24 mouse cellular contexts compared by ENCODE assay signal in the genomic region with DNA sequence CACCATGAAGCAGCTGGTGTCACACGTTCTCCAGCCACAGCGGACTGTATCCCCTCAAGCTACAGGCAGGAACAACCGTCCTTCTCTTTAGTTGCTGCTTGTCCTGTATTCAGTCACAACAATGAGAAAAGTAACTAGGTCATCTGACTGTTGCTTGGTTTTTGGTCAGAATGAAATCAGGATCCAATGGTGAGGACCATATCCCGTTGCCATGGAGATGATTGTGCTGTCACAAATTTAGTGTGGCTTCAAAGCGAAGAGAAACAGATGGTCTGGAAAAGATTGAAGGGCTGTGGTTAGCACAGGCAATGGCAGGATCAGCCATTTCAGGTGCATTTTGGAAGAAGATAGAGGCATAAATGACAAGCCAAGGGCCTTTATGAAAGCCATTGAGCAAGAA. TPM values are rescaled to one million over a fixed set of nuclear protein-coding genes. Genes with fewer than 3 reads are reported as not detected.
A peak's percentile ranks its signal among the peaks of the same experiment; 100 is the strongest.
DNase-seq lines count a peak whose midpoint lies in the region; ATAC-seq and TF ChIP-seq lines count a peak whose summit lies in the region.
"Had no signal": no experiment of that assay in that cellular context is flagged by ENCODE, and none has a peak within 500 bp of the region (broad histone marks: within the 10 kb centered on the region; RNA-seq: fewer than 3 reads in every experiment).

No protein-coding gene starts in this region.

- no peak overlapping the region for H3K27ac ChIP-seq in embryonic facial prominence, embryonic 11.5 days (replicated peaks; ENCODE audit: low read depth, low read length)
- H3K27ac ChIP-seq in embryonic facial prominence, embryonic 10.5 days (replicated peaks) = no peak overlapping the region
- H3K27ac ChIP-seq in hindbrain, postnatal 0 days = no peak overlapping the region
- H3K27ac ChIP-seq in hindbrain, embryonic 10.5 days = no peak overlapping the region
- H3K27ac ChIP-seq in midbrain, postnatal 0 days (ENCODE audit: low read depth, low read length) = no peak overlapping the region
- H3K27ac ChIP-seq in midbrain, embryonic 10.5 days (replicated peaks) = no peak overlapping the region
- H3K27ac ChIP-seq: embryonic facial prominence, embryonic 12.5 days; forebrain, embryonic 13.5 days; heart, adult 2 months; heart, embryonic 15.5 days; hindbrain, embryonic 14.5 days had no signal

- H3K36me3 ChIP-seq in embryonic facial prominence, embryonic 11.5 days (replicated peaks; ENCODE audit: control insufficient read depth, insufficient read depth, low read depth, low read length) = no peaks in the 10 kb centered on the region
- no peaks in the 10 kb centered on the region for H3K36me3 ChIP-seq in embryonic facial prominence, embryonic 10.5 days (replicated peaks)
- H3K36me3 ChIP-seq in hindbrain, postnatal 0 days (ENCODE audit: insufficient read depth, low read length) = no peaks in the 10 kb centered on the region
- H3K36me3 ChIP-seq in hindbrain, embryonic 10.5 days = no peaks in the 10 kb centered on the region
- H3K36me3 ChIP-seq in midbrain, postnatal 0 days (ENCODE audit: insufficient read depth, low read length) = no peaks in the 10 kb centered on the region
- H3K36me3 ChIP-seq in midbrain, embryonic 10.5 days = no peaks in the 10 kb centered on the region
- H3K36me3 ChIP-seq: embryonic facial prominence, embryonic 12.5 days; G1E; heart, embryonic 15.5 days had no signal

- H3K27me3 ChIP-seq in embryonic facial prominence, embryonic 11.5 days (ENCODE audit: control insufficient read depth, insufficient read depth, low read length) = no peaks in the 10 kb centered on the region
- no peaks in the 10 kb centered on the region for H3K27me3 ChIP-seq in embryonic facial prominence, embryonic 10.5 days (replicated peaks; ENCODE audit: low read depth, poor library complexity, severe bottlenecking)
- no peaks in the 10 kb centered on the region for H3K27me3 ChIP-seq in hindbrain, postnatal 0 days (ENCODE audit: insufficient read depth, low read length)
- no peaks in the 10 kb centered on the region for H3K27me3 ChIP-seq in hindbrain, embryonic 10.5 days (ENCODE audit: insufficient read depth, poor library complexity, severe bottlenecking)
- H3K27me3 ChIP-seq in midbrain, postnatal 0 days (ENCODE audit: insufficient read depth, low read length) = no peaks in the 10 kb centered on the region
- H3K27me3 ChIP-seq in midbrain, embryonic 10.5 days (ENCODE audit: low read depth, poor library complexity, severe bottlenecking) = no peaks in the 10 kb centered on the region
- H3K27me3 ChIP-seq: embryonic facial prominence, embryonic 12.5 days; forebrain, embryonic 13.5 days; heart, embryonic 15.5 days had no signal

- ATAC-seq in embryonic facial prominence, embryonic 11.5 days (replicated peaks; ENCODE audit: insufficient number of reproducible peaks, low FRiP score, low TSS enrichment, low read depth) = no peak
- ATAC-seq in hindbrain, postnatal 0 days = no peak
- ATAC-seq in midbrain, postnatal 0 days (ENCODE audit: low FRiP score) = 0 out of 2 replicates have a peak, but pooled peaks have one; percentile 20
- ATAC-seq: CD4-positive, CD25-positive, alpha-beta regulatory T cell, adult 4 months; forebrain, embryonic 13.5 days had no signal

- peak; percentile 28 for DNase-seq in embryonic facial prominence, embryonic 11.5 days (ENCODE audit: low spot score)
- no peak for DNase-seq in embryonic facial prominence, embryonic 10.5 days (ENCODE audit: low spot score)
- peak; percentile 46 for DNase-seq in hindbrain, postnatal 0 days (ENCODE audit: low spot score)
- no peak for DNase-seq in hindbrain, embryonic 10.5 days (ENCODE audit: low spot score)
- DNase-seq in midbrain, postnatal 0 days (ENCODE audit: low spot score) = peak; percentile 40
- no peak for DNase-seq in midbrain, embryonic 10.5 days (ENCODE audit: low spot score)
- DNase-seq in retina, postnatal 1 day = peak; percentile 75
- DNase-seq in kidney, adult 18-20 months = no peak
- DNase-seq: adrenal gland, postnatal 10 days; B cell, adult 2 months; cerebellum, adult 18-20 months; cerebellum, adult 9-11 months; cerebellum, postnatal 36 days; gastrocnemius, postnatal 14 days; heart, adult 2 months; heart, postnatal 14 days had no signal

- TF ChIP-seq CTCF in hindbrain, postnatal 0 days (IDR thresholded peaks at IDR 0.05; ENCODE audit: low read depth) = no peak
- TF ChIP-seq CTCF in midbrain, postnatal 0 days (IDR thresholded peaks at IDR 0.05) = no peak

- H3K9me3 ChIP-seq in embryonic facial prominence, embryonic 11.5 days (replicated peaks; ENCODE audit: control insufficient read depth, low read length) = no peaks in the 10 kb centered on the region
- H3K9me3 ChIP-seq in embryonic facial prominence, embryonic 10.5 days = no peaks in the 10 kb centered on the region
- H3K9me3 ChIP-seq in hindbrain, postnatal 0 days (ENCODE audit: low read length) = no peaks in the 10 kb centered on the region
- H3K9me3 ChIP-seq in hindbrain, embryonic 10.5 days = no peaks in the 10 kb centered on the region
- no peaks in the 10 kb centered on the region for H3K9me3 ChIP-seq in midbrain, postnatal 0 days (ENCODE audit: low read length)
- no peaks in the 10 kb centered on the region for H3K9me3 ChIP-seq in midbrain, embryonic 10.5 days (replicated peaks)
- H3K9me3 ChIP-seq: embryonic facial prominence, embryonic 12.5 days; forebrain, embryonic 13.5 days; G1E; heart, embryonic 15.5 days had no signal

- H3K9ac ChIP-seq in embryonic facial prominence, embryonic 11.5 days (replicated peaks; ENCODE audit: low read length) = no peak overlapping the region
- H3K9ac ChIP-seq in hindbrain, postnatal 0 days (replicated peaks; ENCODE audit: low read length) = no peak overlapping the region
- no peak overlapping the region for H3K9ac ChIP-seq in midbrain, postnatal 0 days (replicated peaks; ENCODE audit: low read length, poor library complexity, severe bottlenecking)
- H3K9ac ChIP-seq: embryonic facial prominence, embryonic 12.5 days; forebrain, embryonic 13.5 days; heart, embryonic 15.5 days; hindbrain, embryonic 14.5 days had no signal

- no peak overlapping the region for H3K4me2 ChIP-seq in embryonic facial prominence, embryonic 11.5 days (ENCODE audit: low read depth, low read length)
- no peak overlapping the region for H3K4me2 ChIP-seq in hindbrain, postnatal 0 days (ENCODE audit: low read depth, low read length)
- no peak overlapping the region for H3K4me2 ChIP-seq in midbrain, postnatal 0 days (ENCODE audit: low read depth, low read length, poor library complexity, severe bottlenecking)
- H3K4me2 ChIP-seq: embryonic facial prominence, embryonic 12.5 days; forebrain, embryonic 13.5 days; heart, embryonic 11.5 days; heart, embryonic 15.5 days; hindbrain, embryonic 14.5 days had no signal

- no peak overlapping the region for H3K4me3 ChIP-seq in embryonic facial prominence, embryonic 11.5 days (ENCODE audit: low read depth, low read length)
- H3K4me3 ChIP-seq in embryonic facial prominence, embryonic 10.5 days = no peak overlapping the region
- no peak overlapping the region for H3K4me3 ChIP-seq in hindbrain, postnatal 0 days (ENCODE audit: low read length)
- H3K4me3 ChIP-seq in hindbrain, embryonic 10.5 days = no peak overlapping the region
- no peak overlapping the region for H3K4me3 ChIP-seq in midbrain, postnatal 0 days (ENCODE audit: low read depth, low read length)
- no peak overlapping the region for H3K4me3 ChIP-seq in midbrain, embryonic 10.5 days
- H3K4me3 ChIP-seq: embryonic facial prominence, embryonic 12.5 days; forebrain, embryonic 13.5 days; heart, adult 2 months; heart, embryonic 15.5 days had no signal

- WGBS in embryonic facial prominence, embryonic 11.5 days = 75% methylated on average over 5 of the region's 5 CpGs
- WGBS in embryonic facial prominence, embryonic 10.5 days = 74% methylated on average over 5 of the region's 5 CpGs
- 70% methylated on average over 5 of the region's 5 CpGs for WGBS in hindbrain, postnatal 0 days
- WGBS in hindbrain, embryonic 10.5 days = 79% methylated on average over 5 of the region's 5 CpGs
- 75% methylated on average over 5 of the region's 5 CpGs for WGBS in midbrain, postnatal 0 days
- WGBS in midbrain, embryonic 10.5 days = 84% methylated on average over 5 of the region's 5 CpGs

- H3K4me1 ChIP-seq in embryonic facial prominence, embryonic 11.5 days (ENCODE audit: control insufficient read depth, insufficient read depth, low read length) = no peaks in the 10 kb centered on the region
- peaks cover 6% of the 10 kb centered on the region for H3K4me1 ChIP-seq in embryonic facial prominence, embryonic 10.5 days
- H3K4me1 ChIP-seq in hindbrain, postnatal 0 days (ENCODE audit: insufficient read depth, low read length) = no peaks in the 10 kb centered on the region; the same call in 1 of the 2 replicates
- peaks cover 14% of the 10 kb centered on the region for H3K4me1 ChIP-seq in hindbrain, embryonic 10.5 days (replicated peaks)
- H3K4me1 ChIP-seq in midbrain, postnatal 0 days (ENCODE audit: insufficient read depth, low read length) = 0 out of 2 replicates have a peak, but pooled peaks cover 2% of the 10 kb centered on the region
- 0 out of 2 replicates have a peak, but pooled peaks cover 6% of the 10 kb centered on the region for H3K4me1 ChIP-seq in midbrain, embryonic 10.5 days
- H3K4me1 ChIP-seq: forebrain, embryonic 13.5 days; heart, embryonic 15.5 days had no signal

RNA-seq across cellular contexts. Expression of gene Nmnat2, which starts 18.4 kb away (rescaled TPM):
- 4.3 and 6.8 TPM in 2 replicates for polyA plus RNA-seq in embryonic facial prominence, embryonic 11.5 days (2014; fragmentation: Nextera tagmentation; extraction: Ambion mirVana)
- polyA plus RNA-seq in embryonic facial prominence, embryonic 10.5 days (2016; fragmentation: Nextera tagmentation; extraction: Ambion mirVana) = 4.7 and 6.2 TPM in 2 replicates
- total RNA-seq in hindbrain, postnatal 0 days (2014; rRNA removed) = 120 and 121 TPM in 2 replicates
- 58.0 and 70.5 TPM in 2 replicates for polyA plus RNA-seq in hindbrain, postnatal 0 days (2015; fragmentation: Nextera tagmentation; extraction: Ambion mirVana)
- polyA plus RNA-seq in hindbrain, embryonic 10.5 days (2016; fragmentation: Nextera tagmentation; extraction: Ambion mirVana) = 13.3 and 20.6 TPM in 2 replicates
- 145 and 152 TPM in 2 replicates for total RNA-seq in midbrain, postnatal 0 days (2014; rRNA removed)
- 80.4 and 87.6 TPM in 2 replicates for polyA plus RNA-seq in midbrain, postnatal 0 days (2015; fragmentation: Nextera tagmentation; extraction: Ambion mirVana)
- 10.5 and 10.7 TPM in 2 replicates for polyA plus RNA-seq in midbrain, embryonic 10.5 days (2016; fragmentation: Nextera tagmentation; extraction: Ambion mirVana)
- total RNA-seq: hematopoietic stem cell, adult 5-6 weeks had no signal
- polyA plus RNA-seq: G1E had no signal

RNA-seq across cellular contexts. Expression of gene Smg7, which starts 33.9 kb away (rescaled TPM):
- polyA plus RNA-seq in embryonic facial prominence, embryonic 11.5 days (2014; fragmentation: Nextera tagmentation; extraction: Ambion mirVana) = 42.8 and 44.6 TPM in 2 replicates
- 40.3 and 40.8 TPM in 2 replicates for polyA plus RNA-seq in embryonic facial prominence, embryonic 10.5 days (2016; fragmentation: Nextera tagmentation; extraction: Ambion mirVana)
- total RNA-seq in hindbrain, postnatal 0 days (2014; rRNA removed) = 60.8 and 65.0 TPM in 2 replicates
- 24.6 and 26.9 TPM in 2 replicates for polyA plus RNA-seq in hindbrain, postnatal 0 days (2015; fragmentation: Nextera tagmentation; extraction: Ambion mirVana)
- 34.0 and 38.2 TPM in 2 replicates for polyA plus RNA-seq in hindbrain, embryonic 10.5 days (2016; fragmentation: Nextera tagmentation; extraction: Ambion mirVana)
- 63.5 and 72.6 TPM in 2 replicates for total RNA-seq in midbrain, postnatal 0 days (2014; rRNA removed)
- polyA plus RNA-seq in midbrain, postnatal 0 days (2015; fragmentation: Nextera tagmentation; extraction: Ambion mirVana) = 29.9 and 30.5 TPM in 2 replicates
- polyA plus RNA-seq in midbrain, embryonic 10.5 days (2016; fragmentation: Nextera tagmentation; extraction: Ambion mirVana) = 35.4 and 40.0 TPM in 2 replicates

Comparison
In these comparisons a context has a peak if more than half of its experiments do, and no peak if none do; other contexts are left out.
1. DNase-seq: peak in embryonic facial prominence, embryonic 11.5 days (single experiment), hindbrain, postnatal 0 days (single experiment), midbrain, postnatal 0 days (single experiment) and retina, postnatal 1 day (single experiment); none in embryonic facial prominence, embryonic 10.5 days (single experiment), hindbrain, embryonic 10.5 days (single experiment), midbrain, embryonic 10.5 days (single experiment) and kidney, adult 18-20 months (single experiment).